Mouse (Mus musculus): ENCODE data around the gene Ror1.

DNA sequence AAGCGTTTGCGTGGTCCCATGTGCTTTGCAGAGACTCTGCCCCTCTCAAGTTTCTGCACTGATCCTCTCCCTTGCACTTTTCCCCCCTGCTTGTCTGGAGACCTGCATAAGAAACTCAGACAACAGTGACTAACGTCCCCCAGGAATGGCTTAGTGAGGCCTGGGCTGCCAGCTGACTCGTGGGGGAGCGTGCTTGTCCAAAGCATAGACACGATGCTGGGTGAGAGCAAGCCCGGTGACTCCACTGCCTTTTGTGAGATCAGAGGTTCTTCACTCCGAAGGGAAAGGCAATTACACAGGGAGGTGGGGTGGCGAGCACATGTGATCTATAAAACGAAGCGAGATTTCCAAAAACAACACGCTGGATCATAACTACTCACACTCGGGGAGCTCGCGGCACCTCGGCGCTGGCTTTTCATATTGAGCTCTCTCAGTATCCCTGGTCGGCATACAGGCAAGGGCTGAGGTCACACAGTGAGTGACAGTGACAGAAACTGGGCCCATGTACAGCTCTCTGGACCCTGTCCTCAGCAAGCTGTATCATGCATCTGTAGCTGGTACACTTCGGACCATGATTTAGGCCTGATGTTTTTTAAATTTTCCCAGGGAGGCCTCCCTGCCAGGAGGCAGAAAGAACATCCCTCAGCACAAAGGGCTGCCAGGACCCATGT is 34.1 kb upstream of the Ror1 start:
- TF ChIP-seq EP300 (optimal IDR thresholded peaks at IDR 0.05) (no peak), CTCF (IDR thresholded peaks at IDR 0.05; ENCODE audit: low read depth) (no peak)

All from stomach, postnatal 0 days (tissue).